Mouse (Mus musculus) thymus, postnatal 36 days (tissue): ENCODE measurements around the gene Lrrc25.
"Not testable (repeated sequence)": the region's sequence is repeated elsewhere in the genome, so short reads cannot be mapped to it uniquely, and the experiment has no call there.

ENCODE experiments used
- DNase-seq, 2 experiments: peaks; one replicate each; pipeline ENCODE4 v3.0.0; 2022; ENCODE audit warnings: mixed read lengths in 2 of 2

Gene Lrrc25

GRCm38 (mm10) chr8:70615894-70616293, at the start of gene Lrrc25:
Gene Lrrc25, plus strand, starts transcription at chr8:70616155.
- DNase-seq = peak in 1 of 2 experiments; percentile 3

DNA sequence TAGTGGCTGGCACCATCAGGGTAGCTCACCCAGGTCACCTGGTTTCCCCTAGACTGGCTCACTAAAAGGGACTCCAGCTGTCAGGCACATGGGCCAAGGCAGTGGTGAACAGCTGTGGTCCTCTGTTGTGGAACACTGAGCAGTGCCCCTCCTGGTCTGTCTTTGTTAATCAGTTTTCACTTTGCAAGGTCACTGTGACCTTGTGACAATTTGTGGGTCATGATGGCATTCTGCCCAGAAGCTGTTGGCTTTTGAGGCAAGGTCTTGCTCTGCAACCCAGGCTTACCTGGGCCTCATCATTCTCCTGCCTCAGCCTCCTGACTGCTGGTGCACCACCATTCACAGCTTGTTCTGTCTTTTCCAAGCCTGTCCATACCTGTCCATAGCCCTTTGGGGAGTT, 45.6 kb upstream of the Lrrc25 start:
- no peak for DNase-seq

DNA sequence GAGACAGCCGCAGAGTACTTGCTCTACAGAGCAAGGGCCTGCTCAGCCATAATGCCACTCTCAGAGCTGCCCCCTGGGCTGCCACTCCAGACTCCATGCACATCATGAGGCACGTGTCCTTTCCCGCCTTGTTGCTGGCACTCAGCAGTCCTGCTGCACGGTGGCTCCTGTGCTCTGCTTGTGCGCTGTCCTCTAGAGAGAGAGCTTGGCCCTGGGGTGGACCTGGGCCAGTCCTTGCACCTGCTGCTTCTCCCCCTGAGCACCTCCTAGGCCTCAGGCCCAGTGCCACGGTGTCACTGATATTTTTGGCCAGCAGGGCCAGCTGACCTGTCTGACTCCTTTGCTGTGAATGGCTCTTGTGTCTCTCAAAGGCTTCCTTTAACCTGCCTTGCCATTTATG, 45.0 kb upstream of the Lrrc25 start:
- DNase-seq = no peak

- DNase-seq = no peak
Measured at GRCm38 (mm10) chr8:70574302-70574701, 41.7 kb upstream of the Lrrc25 start.

DNA sequence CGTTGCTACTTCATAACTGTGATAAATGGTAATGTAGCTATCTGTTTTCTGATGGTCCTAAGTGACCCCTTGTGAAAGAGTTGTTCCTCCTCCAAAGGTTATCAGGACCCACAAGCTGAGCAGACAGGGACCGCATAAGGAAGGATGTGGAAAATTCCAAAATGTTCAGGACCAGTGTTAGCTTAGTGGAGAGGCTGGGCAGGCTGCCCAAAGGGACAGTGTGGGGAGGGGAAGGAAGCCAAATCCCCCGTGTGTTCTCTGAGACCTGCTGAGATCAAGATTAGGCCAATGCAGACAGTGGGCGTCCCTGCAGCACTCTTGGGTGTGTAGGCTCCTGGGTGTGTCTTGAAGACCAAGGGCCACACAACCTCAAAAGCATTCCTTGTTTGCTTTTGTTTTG, 41.0 kb upstream of the Lrrc25 start:
- DNase-seq = no peak

- DNase-seq = no peak
Measured at GRCm38 (mm10) chr8:70577207-70577606, 38.7 kb upstream of the Lrrc25 start.

DNA sequence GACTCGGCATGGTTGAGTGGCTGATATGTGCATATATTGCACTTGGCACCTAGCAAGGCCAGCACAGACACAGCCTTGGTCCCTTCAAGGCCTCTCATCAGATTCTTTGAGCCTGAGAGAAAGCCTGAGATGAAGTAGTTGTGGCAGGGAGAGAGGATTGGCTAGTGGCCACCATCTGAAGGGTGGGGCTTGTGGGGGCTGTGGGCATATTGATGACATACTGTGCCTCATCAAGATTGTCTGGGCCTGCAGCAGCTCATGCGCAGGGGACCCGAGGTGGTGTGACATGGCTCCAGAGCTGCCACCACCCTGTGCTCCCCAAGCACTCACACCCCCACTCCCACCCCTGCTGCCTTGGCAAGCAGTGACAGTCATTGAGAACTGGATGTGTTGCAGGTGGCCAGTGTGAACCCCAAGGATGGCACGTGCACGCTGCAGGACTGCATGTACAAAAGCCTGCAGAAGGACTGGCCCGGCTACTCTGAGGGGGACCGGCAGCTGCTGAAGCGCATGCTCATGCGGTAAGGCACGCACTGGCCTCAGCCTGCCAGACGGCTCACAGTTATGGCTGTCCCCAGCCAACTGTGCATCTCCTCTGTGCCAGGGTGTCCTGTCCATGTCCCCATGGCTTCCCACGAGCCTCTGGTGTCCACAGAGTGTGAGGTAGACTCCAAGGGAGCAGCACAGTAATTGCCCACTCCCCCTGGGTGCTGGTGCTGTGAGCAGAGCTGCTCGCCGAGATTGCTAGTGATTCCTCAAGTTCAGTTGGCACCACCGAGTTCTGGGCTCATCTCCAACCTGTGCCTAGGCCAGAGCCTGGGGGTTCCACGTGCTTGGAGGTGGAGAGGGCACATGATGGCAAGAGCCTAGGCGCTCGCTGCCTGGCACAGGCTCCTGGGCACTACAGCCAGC, 32.2 kb upstream of the Lrrc25 start:
- no peak for DNase-seq

- DNase-seq = no peak
Measured at GRCm38 (mm10) chr8:70584606-70585257, 31.2 kb upstream of the Lrrc25 start.

- DNase-seq = peak; percentile 55 to 60
Measured at GRCm38 (mm10) chr8:70585258-70585652, 30.7 kb upstream of the Lrrc25 start.

- DNase-seq = not testable (repeated sequence)
Measured at GRCm38 (mm10) chr8:70587955-70588354, 28.0 kb upstream of the Lrrc25 start.

GRCm38 (mm10) chr8:70591569-70591968, 24.4 kb upstream of the Lrrc25 start:
- DNase-seq = no peak

- DNase-seq = no peak
Measured at GRCm38 (mm10) chr8:70593173-70593572, 22.8 kb upstream of the Lrrc25 start.

DNA sequence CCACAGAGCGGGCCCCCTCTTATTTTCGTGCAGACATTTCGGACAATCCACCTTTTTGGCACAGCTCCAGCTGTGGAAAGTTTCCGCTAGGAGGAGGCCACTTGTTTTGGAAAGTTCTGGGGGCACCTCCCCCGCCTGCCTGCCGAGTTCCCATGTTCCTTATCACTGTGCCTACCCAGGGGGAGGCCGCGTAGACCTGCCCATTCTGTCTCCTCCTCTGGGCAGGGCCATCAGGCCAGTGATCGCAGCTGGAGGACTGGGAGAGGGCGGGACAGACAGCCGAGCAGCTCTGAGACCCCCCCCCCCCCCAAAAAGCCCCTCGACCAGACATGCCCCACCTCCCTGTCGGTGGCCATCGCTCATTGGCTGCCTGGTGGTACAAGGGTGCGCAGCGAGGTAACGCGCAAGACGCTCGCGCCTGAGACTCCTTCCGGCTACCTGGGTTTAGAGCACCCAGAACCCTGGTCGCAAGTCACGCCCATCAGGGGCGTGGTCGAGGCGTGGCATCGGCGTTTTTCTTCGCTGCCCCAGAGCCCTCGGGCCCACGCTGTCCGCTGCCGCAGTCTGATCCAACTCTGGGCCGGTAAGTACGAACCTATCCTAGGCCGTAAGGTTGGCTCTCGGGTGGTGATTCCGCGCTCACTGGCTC, 21.9 kb upstream of the Lrrc25 start, which contains the start of gene Isyna1:
Isyna1 (plus strand) TSS at position 413 of the 649 bp plus-strand sequence.
- peak; percentile 89 to 93 for DNase-seq

GRCm38 (mm10) chr8:70594621-70595564, 21.1 kb upstream of the Lrrc25 start:
- peak in 1 of 2 experiments; percentile 61 for DNase-seq

- no peak for DNase-seq
Measured at GRCm38 (mm10) chr8:70595811-70596210, 20.1 kb upstream of the Lrrc25 start.

DNA sequence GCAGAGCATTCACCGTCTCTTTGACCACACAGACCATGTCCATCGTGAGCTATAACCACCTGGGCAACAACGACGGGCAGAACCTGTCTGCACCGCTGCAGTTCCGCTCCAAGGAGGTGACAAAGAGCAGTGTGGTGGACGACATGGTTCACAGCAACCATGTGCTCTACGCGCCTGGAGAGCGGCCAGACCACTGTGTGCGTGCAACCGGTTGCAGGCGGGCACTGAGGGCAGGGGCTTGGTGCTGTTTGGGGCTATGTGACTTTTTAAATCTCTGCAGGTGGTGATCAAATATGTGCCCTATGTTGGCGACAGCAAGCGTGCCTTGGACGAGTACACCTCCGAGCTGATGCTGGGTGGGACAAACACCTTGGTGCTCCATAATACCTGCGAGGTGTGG, 19.7 kb upstream of the Lrrc25 start:
- DNase-seq = no peak

GRCm38 (mm10) chr8:70596775-70597416, 19.1 kb upstream of the Lrrc25 start:
- peak; percentile 55 to 63 for DNase-seq

- DNase-seq = no peak
Measured at GRCm38 (mm10) chr8:70597417-70598272, 18.3 kb upstream of the Lrrc25 start.

- DNase-seq = no peak
Measured at GRCm38 (mm10) chr8:70598283-70598682, 17.7 kb upstream of the Lrrc25 start.

GRCm38 (mm10) chr8:70598722-70599121, 17.2 kb upstream of the Lrrc25 start:
- DNase-seq = no peak
